Mouse (Mus musculus) bone marrow macrophage, adult 2 months (primary cell): Measurements from ENCODE around the gene Tpst1. TPM values are rescaled to one million over a fixed set of nuclear protein-coding genes. Genes with fewer than 3 reads are reported as not detected.
"Not testable (repeated sequence)": the region's sequence is repeated elsewhere in the genome, so short reads cannot be mapped to it uniquely, and the experiment has no call there.

ENCODE experiments used
- H3K27ac ChIP-seq: 2 replicates; pipeline ENCODE4 v1.5.1; 2012; ENCODE audit warnings: low read depth, low read length; ENCODE audit not compliant: insufficient read depth
- H3K4me1 ChIP-seq: 2 replicates; pipeline ENCODE4 v1.6.1; 2012; ENCODE audit warnings: low read length; ENCODE audit not compliant: control insufficient read depth, insufficient read depth
- H3K4me3 ChIP-seq: 2 replicates; pipeline ENCODE4 v1.5.1; 2012; ENCODE audit warnings: mild to moderate bottlenecking, low read length, moderate library complexity; ENCODE audit not compliant: insufficient read depth
- CTCF ChIP-seq: IDR thresholded peaks from 2 replicates; pipeline ENCODE4 v1.5.1; 2012; ENCODE audit warnings: low read depth, mild to moderate bottlenecking, low read length, moderate library complexity
- POLR2A ChIP-seq: IDR thresholded peaks from 2 replicates; pipeline ENCODE4 v1.6.1; 2012; ENCODE audit warnings: mild to moderate bottlenecking, low read depth, low read length, borderline replicate concordance
- polyA plus RNA-seq: library from polyadenylated mRNA; stranded (reverse); fragments of >200 nt; gene quantifications from 2 replicates; pipeline ENCODE4 v1.2.4, GENCODE M21; 2012; ENCODE audit not compliant: missing spikeins, insufficient read depth, insufficient read length

Gene Tpst1
- 14.7 and 15.5 TPM in 2 replicates for polyA plus RNA-seq

DNA sequence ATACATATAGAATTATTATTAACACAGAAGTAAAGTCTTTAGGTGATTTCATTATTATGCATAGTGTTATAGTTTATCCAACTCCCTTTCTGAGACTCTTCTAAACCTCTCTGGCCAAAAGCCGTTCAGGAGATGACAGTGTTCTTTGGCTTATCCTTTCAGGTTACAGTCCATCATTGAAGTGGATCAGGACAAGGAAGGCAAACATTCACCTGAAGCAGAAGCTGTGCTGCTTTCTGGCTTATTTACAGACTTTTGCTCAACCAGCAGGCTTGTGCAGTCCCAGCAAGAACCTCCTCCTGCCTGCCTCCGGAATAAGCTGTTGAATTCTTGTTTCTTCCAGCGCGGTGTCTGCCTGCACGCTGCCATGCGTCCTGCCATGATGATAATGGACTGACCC is at the start of gene Tpst1:
TSS of gene Tpst1 (plus strand) at position 301 of the 400 bp plus-strand sequence.
- H3K4me3 ChIP-seq: no peak within 1 kb of the TSS
- TF ChIP-seq CTCF: no peak
- TF ChIP-seq POLR2A: no peak
- peaks cover 14% of the 10 kb centered on the region for H3K4me1 ChIP-seq
- H3K27ac ChIP-seq: no peak within 1 kb of the TSS

DNA sequence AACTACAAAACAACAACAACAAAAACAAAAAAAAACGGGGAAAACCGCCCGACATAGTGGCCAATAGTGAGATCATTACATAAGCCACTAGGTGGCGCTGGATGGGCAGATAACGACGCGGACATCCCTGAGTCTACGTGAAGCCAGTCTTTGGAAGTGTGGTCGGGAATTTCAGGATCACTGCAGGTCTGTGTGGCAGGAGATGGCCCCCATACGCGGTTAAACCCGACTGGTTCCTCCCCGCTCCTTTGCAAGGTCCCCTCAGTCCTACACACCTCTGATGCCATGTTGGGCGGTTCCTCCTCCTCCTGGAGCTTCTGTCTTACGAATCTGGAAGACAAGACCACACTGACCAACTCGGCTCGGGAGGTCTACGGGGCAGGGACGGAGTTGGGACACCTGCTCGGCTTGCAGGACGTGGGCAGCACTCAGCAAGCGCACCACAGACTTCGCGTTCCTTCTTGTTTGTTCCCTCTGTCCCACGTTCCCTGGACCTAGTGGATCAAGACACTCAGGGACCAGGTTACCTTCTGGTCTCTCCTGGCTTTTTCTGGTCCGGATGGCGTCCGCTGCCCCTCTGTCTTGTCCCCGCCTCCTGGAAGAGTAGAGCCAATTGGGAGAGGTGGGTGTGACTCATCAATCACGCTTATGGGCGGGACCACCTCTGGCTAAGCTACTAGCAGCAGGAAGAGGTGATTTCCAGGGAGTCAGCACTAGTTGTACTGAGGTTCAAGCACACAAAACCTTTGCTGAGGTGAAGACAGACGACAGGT is 49.2 kb upstream of the Tpst1 start:
- peak; percentile 97 for TF ChIP-seq CTCF
- no peak for TF ChIP-seq POLR2A

DNA sequence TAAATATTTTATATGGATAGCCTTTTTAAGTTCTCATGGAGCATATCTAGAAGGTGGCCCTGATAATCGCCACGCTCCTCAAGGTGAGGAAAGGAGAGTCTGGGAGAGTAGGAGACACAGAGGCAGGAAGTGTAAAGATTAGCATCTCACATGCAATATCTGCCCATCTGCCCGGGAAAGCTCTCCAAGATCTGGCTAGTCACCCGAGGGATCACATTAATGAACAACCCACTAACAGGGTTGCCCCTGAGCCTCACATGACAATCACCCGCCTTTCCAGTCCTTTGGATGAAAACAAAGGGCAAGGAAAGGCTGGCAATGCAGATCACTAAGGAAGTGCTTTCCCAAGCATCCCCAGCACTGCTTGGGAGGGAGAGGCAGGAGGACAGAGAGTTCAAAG is 46.0 kb upstream of the Tpst1 start:
- peaks cover 14% of the 10 kb centered on the region for H3K4me1 ChIP-seq
- TF ChIP-seq CTCF (no peak), POLR2A (no peak)
- no peak overlapping the region for H3K4me3 ChIP-seq
- H3K27ac ChIP-seq: no peak overlapping the region

More for the DNA sequence above, 49.2 kb upstream of the Tpst1 start:
- Histone ChIP-seq H3K27ac (peak overlapping the region; percentile 51), H3K4me3 (peak overlapping the region; percentile 77), H3K4me1 (peaks cover 6% of the 10 kb centered on the region; the same call in 1 of the 2 replicates)

DNA sequence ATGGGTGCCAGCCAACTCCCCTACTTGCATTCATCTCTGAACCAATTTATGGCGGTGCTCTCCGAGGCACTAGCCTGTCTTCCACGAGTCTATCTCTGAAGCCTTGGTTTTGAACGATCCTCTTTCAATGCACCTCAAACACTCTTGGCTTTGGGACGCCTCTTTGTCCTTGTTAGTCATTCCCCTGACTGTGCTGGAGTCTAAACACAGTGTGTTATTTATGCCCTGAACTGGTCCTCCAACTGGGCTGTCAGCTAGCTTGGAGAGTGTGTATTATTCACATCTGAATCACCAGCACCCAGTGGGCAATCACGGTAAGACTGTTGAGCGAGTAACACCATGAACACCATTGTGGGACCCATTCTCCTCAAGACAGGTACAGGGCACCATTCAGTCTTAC is 45.4 kb upstream of the Tpst1 start:
- TF ChIP-seq POLR2A (no peak), CTCF (no peak)
- Histone ChIP-seq H3K4me1 (peaks cover 18% of the 10 kb centered on the region), H3K4me3 (no peak overlapping the region), H3K27ac (no peak overlapping the region)

DNA sequence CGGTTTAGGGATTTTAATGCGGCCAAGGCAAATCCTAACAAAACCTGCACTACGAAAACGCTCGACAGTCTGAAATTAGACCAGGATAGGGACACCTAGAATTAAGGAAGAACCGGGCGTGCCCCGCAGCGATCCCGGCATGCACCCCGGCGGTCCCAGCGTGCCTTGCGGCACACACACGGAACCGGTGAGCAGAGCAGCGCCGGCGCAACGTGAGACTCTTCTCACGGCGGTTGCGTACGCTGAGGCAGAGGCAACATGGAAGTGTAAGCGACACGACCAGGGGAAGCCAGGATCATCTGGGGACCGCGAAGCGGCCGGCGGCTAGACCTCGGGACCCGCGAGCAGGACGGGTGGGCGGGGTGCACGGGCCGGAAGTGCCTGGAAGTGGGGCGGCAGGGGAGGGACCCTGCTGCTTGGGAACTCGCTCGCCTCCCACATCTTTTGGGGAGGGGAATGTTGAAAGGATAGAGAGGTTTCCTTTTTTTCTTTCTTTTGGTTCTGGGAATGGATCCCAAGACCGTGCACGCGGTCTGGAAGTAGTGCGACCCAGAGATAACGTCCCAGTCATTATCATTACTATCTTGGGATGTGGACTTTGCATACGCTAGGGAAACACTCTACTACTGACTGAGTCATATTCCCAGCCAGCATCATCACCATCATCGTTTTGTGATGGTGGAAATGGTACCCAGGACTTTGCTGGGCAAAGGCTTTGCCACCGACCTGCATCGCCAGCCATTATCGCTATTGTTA is 43.8 kb upstream of the Tpst1 start, which contains the start of the genes Asl and Crcp:
TSS of gene Asl (minus strand) at position 106 of the 756 bp plus-strand sequence.
TSS of gene Crcp (plus strand) at position 149 of the 756 bp plus-strand sequence.
- H3K4me1 ChIP-seq: peaks cover 25% of the 10 kb centered on the region
- peak within 1 kb of the TSS; percentile 81 for H3K4me3 ChIP-seq
- TF ChIP-seq CTCF (no peak), POLR2A (no peak)
- H3K27ac ChIP-seq: peak within 1 kb of the TSS; percentile 86

DNA sequence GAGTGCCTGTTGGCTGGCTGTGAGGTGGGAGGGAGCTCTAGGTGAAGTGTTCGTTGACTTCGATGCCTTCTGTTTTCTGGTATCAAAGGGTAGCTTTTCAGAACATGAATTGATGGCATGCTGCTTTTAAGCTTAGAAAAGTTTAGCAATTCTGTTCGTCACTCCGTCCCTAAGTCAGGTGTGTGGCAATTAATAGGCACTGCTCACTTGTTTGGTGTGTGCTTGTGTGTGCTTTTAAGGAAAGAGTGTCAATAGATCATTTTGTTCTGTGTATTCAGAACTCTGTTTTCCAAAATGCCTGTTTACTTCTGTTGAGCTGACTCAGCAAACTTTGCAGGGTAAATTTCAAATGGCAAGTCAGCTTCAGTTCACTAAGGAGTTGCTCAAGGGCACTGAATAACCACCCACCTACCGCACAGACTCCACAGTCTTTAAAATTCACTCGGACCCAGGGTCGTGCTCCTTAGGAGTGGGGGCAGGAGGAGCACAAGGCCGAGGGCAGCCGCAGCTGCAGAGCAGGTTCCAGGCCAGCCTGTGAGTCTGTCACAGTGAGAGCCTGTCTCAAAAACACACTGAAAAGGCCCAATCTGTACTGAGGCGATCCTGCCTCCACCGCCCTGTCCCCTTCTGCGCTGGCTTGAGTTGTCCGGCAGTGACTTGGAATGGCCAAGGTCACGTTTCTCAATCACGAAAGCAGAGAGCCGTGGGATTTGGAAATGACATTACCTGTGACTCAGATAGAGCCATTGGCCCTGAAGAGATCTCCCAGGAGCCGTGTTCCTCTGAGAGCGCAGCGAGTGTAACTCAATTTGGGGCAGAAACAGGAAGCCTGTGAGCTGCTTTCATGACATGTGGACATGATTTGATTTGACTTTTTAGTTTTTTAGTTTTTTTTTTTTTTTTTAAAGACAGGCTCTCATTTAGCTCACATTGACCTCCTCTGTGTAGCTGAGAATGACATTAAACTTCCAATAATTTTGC is 41.4 kb upstream of the Tpst1 start:
- H3K27ac ChIP-seq: no peak overlapping the region

DNA sequence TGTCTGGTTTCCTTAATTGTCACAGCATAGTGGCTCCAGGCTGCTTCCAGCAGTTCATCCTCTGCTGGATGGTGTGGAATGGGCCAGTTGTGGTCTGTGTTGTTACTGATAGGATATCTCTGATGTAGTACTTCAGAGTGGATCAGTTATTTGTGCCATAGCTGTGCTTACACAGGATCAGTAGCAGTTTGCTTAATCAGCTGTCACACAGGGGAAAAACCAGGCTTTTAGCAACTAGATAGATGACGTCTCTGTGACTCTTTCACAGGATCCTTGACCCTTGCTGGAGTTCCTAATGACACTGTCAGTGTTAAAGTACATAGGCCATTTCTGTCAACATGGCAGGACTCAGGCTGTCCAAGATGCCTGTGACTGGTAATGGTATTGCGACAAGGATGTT is 39.3 kb upstream of the Tpst1 start:
- TF ChIP-seq POLR2A: no peak
- TF ChIP-seq CTCF: no peak
- peaks cover 24% of the 10 kb centered on the region for H3K4me1 ChIP-seq
- H3K27ac ChIP-seq: no peak overlapping the region
- no peak overlapping the region for H3K4me3 ChIP-seq

More for the DNA sequence above, 41.4 kb upstream of the Tpst1 start:
- Histone ChIP-seq H3K4me1 (peaks cover 25% of the 10 kb centered on the region), H3K4me3 (no peak overlapping the region)
- TF ChIP-seq POLR2A (no peak), CTCF (no peak)

DNA sequence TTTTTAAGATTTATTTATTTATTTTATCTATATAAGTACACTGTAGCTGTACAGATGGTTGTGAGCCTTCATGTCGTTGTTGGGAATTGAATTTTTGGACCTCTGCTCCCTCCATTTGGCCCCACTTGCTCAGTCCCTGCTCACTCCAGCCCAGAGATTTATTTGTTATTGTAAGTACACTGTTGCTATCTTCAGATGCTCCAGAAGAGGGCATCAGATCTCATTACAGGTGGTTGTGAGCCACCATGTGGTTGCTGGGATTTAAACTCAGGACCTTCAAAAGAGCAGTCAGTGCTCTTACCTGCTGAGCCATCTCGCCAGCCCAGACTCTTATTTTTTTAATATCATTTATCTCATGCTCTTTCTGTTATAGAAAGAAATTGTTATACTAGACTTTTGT is 36.8 kb upstream of the Tpst1 start:
- not testable (repeated sequence) for H3K27ac ChIP-seq
- peaks cover 20% of the 10 kb centered on the region for H3K4me1 ChIP-seq

DNA sequence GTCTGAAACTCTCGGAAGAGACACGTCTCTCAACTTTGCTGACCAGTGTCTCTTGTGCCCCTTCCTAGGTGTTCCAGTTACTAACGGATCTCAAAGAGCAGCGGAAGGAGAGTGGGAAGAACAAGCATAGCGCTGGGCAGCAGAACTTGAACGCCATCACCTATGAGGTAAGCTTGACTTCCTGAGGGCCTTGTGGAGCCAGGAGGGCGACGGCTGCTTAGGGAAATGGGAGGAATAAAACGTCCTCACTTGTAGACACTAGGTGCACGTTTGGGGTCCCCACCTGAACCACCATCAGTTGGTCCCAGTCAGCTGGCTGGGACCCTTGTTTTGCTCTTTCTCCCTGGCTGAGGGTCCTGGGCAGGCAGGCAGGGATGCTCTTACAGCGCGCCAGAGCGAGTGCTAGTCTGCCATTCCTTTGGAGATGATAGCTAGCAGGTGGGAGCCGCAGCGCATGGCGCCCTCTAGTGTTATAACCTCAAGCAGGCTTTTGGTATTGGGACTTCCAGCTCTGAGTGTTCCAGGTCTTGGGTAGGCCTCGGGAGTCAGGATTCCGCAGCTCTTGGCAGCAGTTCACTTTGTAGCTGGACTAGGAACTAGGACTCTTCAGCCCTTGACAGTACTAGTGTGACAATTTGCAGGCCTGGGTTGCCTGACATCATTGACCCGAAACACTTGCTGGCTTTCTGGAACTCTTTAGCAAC is 35.2 kb upstream of the Tpst1 start:
- TF ChIP-seq POLR2A (no peak), CTCF (peak; percentile 79)
- Histone ChIP-seq H3K4me1 (peaks cover 11% of the 10 kb centered on the region), H3K27ac (no peak overlapping the region), H3K4me3 (no peak overlapping the region)

More for the DNA sequence above, 36.8 kb upstream of the Tpst1 start:
- H3K4me3 ChIP-seq: not testable (repeated sequence)
